Mouse (Mus musculus) right cerebral cortex, postnatal 25 days (tissue): ENCODE results near the gene Zfp513.
A peak's percentile ranks its signal among the peaks of the same experiment; 100 is the strongest.
"Not testable (repeated sequence)": the region's sequence is repeated elsewhere in the genome, so short reads cannot be mapped to it uniquely, and the experiment has no call there.

Experiments
- DNase-seq: peaks from one replicate; pipeline ENCODE4 v3.0.0; 2022

Gene Zfp513

DNA sequence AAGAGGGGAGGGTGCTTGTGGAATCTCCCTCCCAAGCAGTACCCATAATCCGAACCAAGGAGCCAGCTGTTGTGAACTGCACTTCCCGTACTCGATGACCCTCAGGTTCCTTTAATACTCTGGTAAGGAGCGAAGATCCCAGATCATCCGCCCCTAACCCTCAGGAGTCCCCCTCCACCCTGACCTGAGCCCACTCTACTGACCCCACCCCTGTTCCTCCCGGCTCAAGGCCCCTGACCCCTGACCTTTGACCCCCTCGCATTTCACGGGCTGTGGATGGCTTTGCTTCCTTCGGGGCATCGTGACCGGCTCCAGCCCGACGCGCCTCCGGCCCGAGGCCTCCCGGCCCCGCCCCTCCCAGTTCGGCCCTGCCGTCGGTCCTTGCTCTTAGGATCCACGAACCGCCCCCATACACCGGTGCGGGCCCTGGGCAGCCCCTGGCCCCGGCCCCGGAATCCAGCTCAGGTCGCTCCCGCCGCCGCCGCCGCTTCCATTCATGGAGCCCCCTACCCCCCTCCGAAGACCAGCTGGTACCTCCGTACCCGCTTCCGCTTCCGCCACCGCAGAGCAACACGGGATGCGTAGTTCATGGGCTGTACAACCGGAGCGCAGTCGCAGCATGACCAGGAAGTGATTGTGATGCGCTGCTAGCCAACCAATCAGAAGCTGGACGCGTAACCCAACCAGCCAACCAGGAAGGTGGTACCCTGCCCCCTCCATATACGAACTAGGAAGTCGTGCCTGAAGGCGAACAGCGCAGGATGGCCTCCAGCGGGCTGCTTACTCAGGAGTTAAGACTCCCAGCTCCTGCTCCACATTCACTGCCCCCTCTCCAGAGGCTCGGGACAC, at the start of gene Zfp513:
Gene Zfp513 (minus strand): TSS at position 562 of the 849 bp plus-strand sequence.
- peak; percentile 97 for DNase-seq

DNA sequence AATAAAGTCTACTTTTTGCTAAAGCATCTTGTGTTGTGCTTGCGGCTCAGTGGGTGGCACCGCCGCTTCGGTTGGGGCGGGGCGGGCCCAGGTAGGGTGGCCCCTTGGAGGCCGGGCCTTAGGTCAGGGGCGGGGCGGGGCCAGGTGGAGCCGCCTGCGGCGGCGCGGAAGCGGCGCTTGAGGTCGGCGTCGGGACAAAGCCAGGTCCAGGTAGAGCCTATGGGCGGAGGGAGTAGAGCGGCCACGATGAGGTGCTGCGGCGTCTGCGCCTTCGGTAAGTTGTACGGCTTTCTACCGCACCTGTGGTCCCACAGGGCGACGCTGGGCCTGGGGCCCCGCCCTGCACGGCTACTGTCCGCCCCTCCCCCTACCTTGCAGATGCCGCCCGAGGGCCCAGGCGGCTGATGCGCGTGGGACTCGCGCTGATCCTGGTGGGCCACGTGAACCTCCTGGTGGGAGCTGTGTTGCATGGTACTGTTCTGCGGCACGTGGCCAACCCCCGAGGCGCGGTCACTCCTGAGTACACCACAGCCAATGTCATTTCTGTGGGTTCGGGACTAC, 49.5 kb upstream of the Zfp513 start, which contains the start of gene Krtcap3:
Gene Krtcap3 (plus strand): TSS at position 151 of the 561 bp plus-strand sequence.
- DNase-seq = no peak

DNA sequence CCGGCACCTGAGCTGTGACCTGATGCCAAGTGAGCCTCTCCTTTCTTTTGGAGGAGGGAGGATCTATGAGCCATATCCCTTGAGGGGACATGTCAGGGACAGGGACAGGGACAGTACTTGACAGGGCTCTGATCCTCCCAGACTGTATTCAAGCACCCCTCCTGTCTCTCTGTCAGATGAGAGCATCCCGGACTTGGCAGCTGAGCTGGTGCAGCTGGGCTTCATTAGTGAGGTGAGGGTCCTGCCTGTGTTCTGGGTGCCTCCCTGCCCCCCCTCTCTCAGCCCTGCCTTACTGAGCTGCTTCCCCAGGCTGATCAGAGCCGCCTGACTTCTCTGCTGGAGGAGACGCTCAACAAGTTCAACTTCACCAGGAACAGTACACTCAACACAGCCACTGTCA, 48.6 kb upstream of the Zfp513 start:
- DNase-seq = no peak

DNA sequence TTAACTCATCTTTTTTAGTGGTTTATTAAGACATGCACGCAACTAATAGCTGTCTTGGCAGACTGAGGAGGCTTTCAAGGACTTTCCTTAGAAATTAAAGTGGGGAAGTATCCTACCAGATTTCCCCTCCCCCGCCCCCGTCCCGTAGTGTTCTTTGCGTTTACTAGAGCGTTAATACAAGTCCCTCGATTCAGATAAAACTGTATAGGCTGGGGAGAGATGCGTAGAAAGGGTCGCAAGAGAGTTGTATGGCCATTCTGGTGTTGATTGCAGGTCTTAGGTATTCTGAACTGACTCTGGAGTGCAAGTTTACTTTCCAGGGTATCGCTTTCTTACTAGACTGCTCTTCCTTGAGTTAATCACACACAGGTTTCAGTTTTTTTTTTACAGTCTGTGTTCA, 40.1 kb upstream of the Zfp513 start:
- no peak for DNase-seq

DNA sequence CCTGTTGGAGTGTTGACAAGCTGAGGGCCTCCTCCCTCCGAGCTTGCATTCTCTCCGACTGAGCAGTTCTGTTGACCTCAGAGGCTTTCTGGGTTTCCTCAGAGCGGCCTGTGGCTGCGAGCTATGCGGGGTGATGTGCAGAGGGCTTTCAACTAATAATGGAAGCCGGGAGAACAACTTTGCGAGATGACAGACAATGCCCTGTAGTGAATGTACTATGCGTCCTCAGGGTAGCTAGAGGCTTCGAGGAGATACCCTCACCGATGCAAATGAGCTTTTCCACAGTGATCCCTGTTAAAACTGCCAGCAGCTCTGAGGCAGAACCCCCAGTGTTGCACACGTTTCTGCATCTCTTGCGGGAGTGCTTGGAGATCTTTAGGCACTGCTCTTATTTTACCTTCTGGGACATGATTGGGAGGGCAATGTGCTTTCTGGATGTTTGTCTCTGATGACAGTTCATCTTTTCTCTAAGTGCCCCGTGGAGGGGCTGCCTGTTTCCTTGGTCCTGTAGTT, 39.5 kb upstream of the Zfp513 start:
- no peak for DNase-seq

DNA sequence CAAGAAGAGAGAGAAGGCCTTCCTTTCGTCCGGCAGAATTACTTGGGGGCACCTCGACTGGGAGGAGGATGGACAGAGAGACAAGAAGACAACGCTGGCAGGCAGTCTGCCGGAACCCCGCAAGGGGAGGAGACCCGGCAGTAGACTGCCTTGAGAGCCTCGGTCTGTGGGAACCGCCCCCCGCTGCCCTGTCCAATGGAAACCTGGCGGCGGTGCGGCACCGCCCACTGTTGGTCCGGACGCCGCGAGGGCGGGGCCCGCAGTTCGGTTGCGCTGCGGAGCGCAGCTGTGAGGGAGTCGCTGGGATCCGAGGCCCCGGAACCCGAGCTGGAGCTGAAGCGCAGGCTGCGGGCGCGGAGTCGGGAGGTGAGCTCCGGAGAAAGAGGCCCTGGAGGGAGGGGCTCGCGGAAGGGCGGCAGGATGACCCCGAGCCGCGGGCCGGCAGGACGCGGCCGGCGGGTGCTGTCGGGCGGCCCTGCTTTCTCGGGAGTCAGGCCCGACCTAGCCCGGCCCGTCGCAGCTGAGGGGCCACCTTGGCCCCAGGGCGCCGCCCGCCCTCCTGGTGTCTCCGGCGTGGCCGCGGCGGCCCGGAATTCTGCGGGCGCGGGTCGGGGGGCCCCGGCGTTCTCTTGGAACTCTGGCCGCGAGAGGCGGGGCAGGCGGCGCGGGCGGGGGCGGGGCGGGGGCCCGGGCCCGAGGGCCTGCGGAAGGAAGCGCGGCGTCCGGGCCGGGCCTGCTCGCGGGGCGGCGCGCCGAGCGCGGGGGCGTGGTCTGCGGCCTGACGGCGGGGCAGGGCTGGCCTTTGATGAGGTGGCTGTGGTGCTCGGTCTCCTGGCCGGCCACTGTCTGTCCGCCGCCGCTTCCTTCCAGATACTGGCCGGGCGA, 38.8 kb upstream of the Zfp513 start, which contains the start of the genes Nrbp1 and Gm9970:
Gene Nrbp1 (plus strand): TSS at position 228 of the 885 bp plus-strand sequence.
Gene Gm9970 (minus strand): TSS at position 596 of the 885 bp plus-strand sequence.
- peak; percentile 96 for DNase-seq

DNA sequence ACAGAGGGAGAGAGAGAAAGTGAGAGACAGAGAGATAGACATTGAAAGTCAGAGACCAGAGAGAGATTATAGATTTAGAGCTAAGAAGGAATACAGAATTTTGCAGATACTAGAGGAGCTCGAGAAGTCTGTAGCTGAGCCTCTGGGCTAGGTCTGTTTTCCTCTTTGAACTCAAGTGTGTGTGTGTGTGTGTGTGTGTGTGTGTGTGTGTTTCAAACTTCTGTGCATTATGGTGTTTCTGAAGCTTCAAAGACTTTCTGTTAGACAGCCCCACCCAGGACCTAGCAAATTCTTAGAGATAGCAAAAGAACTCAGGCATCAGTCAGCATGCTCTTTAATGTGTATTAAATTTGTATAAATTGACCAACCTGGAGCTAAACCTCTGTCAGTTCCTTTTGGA, 24.5 kb upstream of the Zfp513 start:
- no peak for DNase-seq

DNA sequence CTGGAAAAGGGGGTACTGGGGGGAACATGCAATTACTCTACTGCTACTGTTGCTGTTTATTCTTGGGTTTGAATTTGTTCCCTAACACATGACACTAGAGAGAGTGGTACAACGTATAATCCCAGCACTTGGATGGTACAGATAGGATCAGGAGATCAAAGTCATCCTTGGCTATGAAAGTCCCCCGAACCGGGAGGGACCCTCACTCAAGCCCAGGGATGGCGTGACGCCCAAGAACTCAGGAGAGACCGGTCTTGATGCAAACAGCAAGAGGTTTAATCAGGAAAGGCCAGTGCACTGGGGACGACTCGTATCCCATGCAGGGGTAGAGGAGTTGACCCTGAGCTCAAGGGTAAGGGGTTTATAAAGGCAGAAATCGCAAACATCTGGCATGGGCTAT, 20.6 kb upstream of the Zfp513 start:
- no peak for DNase-seq

DNA sequence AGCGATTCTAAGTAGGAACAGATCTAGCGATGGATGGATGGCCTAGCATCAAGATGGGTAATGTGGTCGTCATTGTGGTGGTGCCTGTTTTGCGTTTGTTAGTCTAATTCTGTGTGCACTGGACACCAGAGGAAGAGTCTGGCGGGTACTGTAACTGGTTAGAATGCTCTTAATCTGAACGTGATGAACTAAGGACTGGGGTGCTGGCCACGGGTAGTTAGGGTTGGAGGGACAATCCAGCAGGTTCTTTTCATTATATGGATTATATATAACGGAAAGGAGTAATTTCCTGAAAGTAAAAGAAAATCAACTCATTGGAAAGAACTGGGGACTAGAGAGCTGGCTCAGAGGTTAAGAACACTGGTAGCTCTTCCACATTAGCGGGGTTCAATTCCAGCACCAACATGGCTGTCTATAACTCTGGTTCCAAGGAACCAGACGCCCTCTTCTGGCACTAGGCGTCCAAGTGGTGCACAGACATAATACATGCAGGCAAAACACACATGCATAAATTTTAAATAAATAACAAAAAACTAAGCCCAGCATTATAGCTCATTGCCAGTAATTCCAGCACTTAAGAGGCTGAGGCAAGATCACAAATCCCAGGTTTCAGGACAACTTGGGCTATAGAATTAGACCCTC, 19.3 kb upstream of the Zfp513 start:
- DNase-seq = peak; percentile 12

DNA sequence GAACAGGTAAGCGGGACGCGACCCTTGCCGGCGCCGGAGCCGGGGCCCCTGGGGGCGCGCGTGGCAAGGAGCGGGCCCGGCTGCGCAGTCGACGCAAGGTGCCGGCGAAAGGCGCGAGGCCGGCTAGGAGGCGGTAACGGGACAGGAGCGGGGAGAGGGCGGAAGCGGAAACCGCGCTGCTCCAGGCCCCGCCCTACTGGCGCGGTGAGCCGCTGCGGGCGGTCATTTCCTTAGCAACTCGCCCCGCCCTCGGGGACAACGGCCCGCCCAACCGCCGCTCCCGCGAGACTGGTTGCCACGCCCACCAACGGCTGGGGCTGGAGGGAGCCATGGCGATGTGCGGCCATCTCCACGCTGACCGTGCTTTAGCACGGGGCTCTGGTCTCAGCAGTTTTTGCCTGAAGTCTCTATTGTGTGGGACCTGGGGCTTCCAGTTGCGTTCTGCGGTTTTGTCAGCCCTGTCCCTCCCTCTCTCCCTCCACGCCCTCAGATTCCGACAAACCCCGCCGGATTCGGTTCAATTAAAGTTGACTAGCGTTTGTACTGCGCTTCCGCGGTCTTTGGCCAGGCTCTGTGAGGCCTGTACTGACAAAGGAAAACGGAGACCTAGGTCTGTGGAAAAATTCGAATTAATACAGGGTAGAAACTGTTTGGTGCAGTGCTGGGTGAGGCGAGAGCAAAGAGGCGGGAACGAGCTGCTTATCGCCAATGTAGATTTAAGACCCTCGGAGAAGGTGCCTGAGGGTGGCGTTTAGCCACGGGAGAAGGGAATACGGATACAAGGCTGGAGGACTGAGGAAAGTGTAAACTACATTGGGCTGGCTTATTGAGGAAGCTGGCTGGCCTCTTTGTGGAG, 18.6 kb upstream of the Zfp513 start, which contains the start of gene Ppm1g:
Gene Ppm1g (minus strand): TSS at position 240 of the 856 bp plus-strand sequence.
- DNase-seq = peak; percentile 97

DNA sequence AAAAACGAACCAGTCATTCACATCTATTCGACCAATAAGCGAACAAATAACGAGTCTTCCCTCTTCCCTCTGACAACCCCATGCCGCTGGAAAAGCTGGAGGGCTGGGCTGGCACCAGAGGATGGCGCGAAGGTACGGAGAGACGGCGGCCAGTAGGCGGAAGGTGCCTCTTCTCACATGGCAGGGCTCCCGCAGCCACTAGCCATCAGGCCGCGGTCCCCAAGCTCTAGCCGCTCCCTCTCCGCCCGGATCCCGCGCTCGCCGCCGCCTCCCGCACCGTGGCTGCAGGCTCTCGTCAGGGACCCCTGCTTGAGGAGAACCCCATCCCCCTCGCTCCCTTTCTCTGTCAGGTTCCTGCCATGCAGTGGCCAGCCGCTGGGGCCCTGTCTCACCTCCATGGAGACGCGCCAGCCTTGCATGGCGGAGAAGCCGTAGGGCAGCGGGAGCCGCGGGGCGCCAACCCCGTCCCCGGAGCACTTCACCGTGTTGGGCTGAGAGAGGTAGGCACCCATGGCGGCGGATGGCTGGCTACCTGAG, 17.9 kb upstream of the Zfp513 start:
- DNase-seq = peak; percentile 55

DNA sequence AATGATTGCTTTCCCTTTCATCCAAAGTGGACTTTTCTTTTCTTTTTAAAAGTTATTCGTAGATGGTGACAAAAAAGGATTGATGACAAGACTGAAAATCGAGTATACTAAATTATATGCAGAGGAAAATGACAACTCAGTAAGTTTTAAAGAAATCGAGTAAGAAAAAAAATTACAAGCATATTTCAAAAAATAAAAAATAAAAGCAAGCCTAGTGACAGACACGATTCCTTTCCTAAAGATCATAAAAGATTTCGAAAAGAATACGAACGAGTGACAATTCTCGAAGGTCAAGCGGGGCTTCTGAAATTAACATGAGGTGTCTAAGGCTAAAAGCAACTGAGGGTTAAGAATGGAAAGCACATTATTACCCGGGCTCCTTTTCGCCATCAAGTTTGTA, 17.4 kb upstream of the Zfp513 start:
- no peak for DNase-seq

DNA sequence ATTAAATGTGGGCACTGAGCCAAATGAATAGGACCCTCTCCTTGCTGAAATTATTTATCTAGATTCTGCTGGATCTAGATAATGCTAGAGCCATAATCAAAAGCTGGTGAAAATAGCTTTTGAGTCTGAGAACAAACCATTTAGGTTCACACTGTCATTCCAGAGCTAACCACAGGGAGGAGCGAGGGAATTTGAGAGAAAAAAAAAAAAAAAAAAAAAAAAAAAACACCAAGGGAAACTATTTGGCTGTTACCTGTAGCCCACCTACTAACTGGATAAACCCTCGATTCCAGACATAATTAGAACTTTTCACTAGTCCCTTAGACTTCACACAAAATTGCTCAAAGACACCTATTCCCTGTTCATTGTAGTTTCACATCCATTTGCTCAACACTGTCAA, 17.0 kb upstream of the Zfp513 start:
- no peak for DNase-seq

DNA sequence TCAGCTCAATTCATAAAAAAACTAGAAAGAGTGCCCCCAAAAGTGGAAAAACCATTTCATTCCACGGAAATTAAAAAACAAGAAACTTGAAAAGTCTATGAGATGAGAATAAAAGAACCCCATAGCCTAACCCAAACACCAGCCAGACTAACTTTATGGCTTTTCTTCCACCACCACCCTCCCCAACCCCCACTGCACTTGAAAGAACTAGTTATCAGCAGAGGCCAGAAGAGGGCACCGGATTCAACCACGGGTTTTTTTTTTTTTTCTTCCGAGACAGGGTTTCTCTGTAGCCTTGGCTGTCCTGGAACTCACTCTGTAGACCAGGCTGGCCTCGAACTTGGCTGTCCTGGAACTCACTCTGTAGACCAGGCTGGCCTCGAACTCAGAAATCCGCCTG, 16.2 kb upstream of the Zfp513 start:
- no peak for DNase-seq

DNA sequence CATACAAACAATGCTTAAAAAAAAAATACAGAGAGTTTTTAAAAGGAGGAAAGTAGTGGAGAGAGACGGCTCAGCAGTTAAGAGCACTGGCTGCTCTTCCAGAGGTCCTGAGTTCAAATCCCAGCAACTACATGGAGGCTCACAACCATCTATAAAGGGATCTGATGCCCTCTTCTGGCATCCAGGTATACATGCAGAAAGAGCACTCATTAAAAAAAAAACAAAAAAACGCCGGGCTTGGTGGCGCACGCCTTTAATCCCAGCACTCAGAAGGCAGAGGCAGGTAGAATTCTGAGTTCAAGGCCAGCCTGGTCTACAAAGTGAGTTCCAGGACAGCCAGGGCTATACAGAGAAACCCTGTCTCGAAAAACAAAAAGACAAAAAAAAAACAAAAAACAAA, 14.5 kb upstream of the Zfp513 start:
- not testable (repeated sequence) for DNase-seq

DNA sequence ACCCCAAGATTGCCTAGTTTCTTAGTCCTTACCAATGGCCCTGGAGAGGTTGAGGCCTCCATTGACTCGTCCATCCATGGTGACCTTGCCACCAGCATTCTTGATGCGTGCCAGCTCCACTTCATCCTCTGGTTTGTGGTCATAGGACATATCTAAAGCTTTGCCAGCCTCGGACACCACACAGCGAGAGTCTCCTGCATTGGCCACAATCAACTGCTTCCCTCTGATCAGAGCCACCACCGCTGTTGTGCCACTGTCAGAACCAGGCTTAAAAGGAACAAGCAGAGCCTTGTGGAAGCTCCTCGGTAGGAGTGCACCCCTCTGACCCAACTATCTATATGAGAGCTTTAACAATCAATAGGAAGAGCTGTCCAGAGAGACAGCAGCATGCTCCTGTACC, 2.3 kb upstream of the Zfp513 start:
- DNase-seq = no peak

DNA sequence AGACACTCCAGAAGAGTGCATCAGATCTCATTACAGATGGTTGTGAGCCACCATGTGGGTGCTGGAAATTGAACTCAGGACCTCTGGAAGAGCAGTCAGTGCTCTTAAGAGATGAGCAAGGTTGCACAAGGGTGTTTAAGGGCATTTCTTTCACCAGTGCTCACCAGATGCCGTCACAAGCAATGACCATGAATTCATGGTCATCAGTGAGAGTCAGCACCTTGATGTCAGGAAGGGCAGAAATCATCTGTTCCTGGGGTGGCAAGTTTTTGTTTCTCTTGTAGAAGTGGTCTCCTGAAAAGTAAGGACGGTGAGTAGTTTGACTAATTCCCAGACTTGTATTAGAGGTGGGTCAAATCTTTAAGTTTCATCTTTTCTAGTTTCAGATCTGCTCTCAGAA, 1.8 kb upstream of the Zfp513 start:
- DNase-seq = no peak

DNA sequence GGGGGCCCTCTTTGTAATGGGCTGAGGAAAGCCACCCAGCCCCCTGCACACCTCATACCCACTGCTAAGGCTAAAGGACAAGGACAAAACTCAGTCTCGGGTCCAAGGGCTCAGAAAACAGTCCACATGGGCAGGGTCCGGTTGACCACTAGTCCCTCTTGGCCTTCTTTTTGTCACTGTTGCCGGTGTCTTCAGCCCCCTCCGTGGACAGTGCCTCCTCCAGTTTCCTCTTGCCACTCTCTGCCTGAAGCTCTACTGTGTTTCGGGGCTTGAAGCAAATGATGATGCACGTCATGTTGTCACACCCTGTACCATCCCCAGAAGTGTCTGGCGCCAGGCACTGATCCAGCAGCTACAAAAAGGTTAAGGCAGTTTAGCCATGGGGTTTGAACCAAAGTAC, 830 bp upstream of the Zfp513 start:
- no peak for DNase-seq

DNA sequence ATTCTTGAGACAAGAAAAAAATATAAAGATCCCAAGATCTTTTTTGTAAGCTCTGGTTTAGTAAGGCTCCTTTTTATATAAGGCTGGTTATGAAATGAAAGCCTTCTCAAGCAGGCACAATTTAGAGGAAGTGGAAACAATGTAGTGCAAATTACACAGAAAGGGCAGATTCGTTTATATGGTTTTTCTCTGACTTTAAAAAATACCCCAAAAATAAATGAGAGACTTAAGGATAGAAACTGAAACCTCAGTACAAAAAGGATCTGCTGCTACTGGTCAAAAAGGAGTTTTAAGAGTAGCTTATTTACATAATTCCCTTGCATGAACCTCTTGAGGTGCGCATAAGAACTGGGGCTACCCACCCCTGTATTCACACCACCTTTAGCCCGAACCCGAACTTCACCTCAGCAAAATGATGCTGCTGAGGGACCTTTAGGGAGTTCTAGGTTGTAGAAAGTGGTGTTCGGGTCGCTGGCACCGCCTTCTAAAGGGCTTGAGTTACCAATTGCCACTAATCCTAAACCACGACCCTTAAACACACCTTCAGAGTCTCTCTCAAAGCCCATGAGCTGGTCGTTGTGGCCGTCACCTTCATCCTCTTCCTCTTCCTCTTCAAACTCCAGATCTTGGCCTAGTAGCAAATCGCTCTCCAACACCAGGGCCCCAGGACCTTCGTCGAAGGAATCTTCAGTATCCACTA, 911 bp downstream of the Zfp513 start:
- no peak for DNase-seq

DNA sequence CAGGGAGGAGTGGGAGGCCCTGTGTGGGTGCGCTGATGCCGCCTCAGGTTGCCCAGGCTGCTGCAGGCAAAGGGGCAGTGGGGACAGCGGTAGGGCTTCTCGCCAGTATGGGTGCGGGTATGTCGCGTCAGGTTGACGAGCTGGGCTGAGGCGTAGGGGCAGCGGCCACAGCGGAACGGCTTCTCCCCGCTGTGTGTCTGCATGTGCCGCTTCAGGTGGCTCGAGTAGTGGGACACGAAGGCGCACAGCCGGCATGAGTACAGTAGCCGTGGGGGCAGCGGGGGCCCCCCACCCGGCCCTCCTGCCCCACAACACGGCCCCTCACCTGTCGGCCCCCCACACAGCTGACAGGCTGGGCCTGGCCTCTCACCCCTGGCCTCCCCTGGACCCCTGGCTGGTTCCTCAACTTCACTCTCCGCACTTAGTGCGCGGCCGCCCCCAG, 1.8 kb downstream of the Zfp513 start:
- DNase-seq = no peak
